Mouse (Mus musculus) stomach, embryonic 16.5 days (tissue): ENCODE measurements around the gene Tada2b. TPM values are rescaled to one million over a fixed set of nuclear protein-coding genes. Genes with fewer than 3 reads are reported as not detected.

Experiments used
- ATAC-seq: fragments of 200-750 bp; cut with Nextera tagmentation; 2 replicates; pipeline ENCODE4 v1.8.0; 2017; ENCODE audit warnings: moderate number of reproducible peaks, moderate TSS enrichment; ENCODE audit not compliant: insufficient read depth, low FRiP score
- H3K27ac ChIP-seq: fragments of 300-500 bp; sonication (generic); 2 replicates; pipeline ENCODE4 v1.5.1; 2014; ENCODE audit warnings: low read length
- H3K27me3 ChIP-seq: fragments of 300-500 bp; sonication (generic); 2 replicates; pipeline ENCODE4 v1.6.1; 2014; ENCODE audit warnings: low read length, control low read depth, mixed read lengths; ENCODE audit not compliant: control insufficient read depth, insufficient read depth
- H3K36me3 ChIP-seq: fragments of 300-500 bp; sonication (generic); 2 replicates; pipeline ENCODE4 v1.6.1; 2014; ENCODE audit warnings: low read length; ENCODE audit not compliant: control insufficient read depth, insufficient read depth
- H3K4me1 ChIP-seq: fragments of 300-500 bp; sonication (generic); 2 replicates; pipeline ENCODE4 v1.6.1; 2014; ENCODE audit warnings: low read length, control low read depth, mixed read lengths; ENCODE audit not compliant: control insufficient read depth, insufficient read depth
- H3K4me2 ChIP-seq: fragments of 300-500 bp; sonication (generic); 2 replicates; pipeline ENCODE4 v1.6.1; 2014; ENCODE audit warnings: low read depth, low read length, mixed read lengths
- H3K4me3 ChIP-seq: fragments of 300-500 bp; sonication (generic); replicated peaks from 2 replicates; pipeline ENCODE4 v1.5.1; 2014; ENCODE audit warnings: mild to moderate bottlenecking, low read length
- H3K9ac ChIP-seq: fragments of 300-500 bp; sonication (generic); 2 replicates; pipeline ENCODE4 v1.6.1; 2014; ENCODE audit warnings: low read length
- H3K9me3 ChIP-seq: fragments of 300-500 bp; sonication (generic); replicated peaks from 2 replicates; pipeline ENCODE4 v1.6.1; 2016; ENCODE audit warnings: low read length, control low read depth; ENCODE audit not compliant: control insufficient read depth
- WGBS: fragments of 180-500 bp; shearing (Covaris S2); extraction: QIAGEN DNeasy Blood & Tissue Kit; methylation state at CpG from one replicate; pipeline ENCODE4 v1.1.7; 2014; 5-methylcytosine and 5-hydroxymethylcytosine counted together
- polyA plus RNA-seq: library from polyadenylated mRNA; unstranded; fragments of >200 nt; fragmentation: Nextera tagmentation; extraction: Ambion mirVana; gene quantifications from 2 replicates; pipeline ENCODE4 v1.2.1, GENCODE M21; 2015

Tada2b gene
- polyA plus RNA-seq, 1 experiment from 2014 or later, result 2.0 TPM

GRCm38 (mm10) chr5:36485306-36485705, 1.2 kb upstream of the Tada2b start:
- Histone ChIP-seq H3K4me1 (peaks cover 23% of the 10 kb centered on the region), H3K4me3 (peak overlapping the region; percentile 49), H3K27ac (no peak overlapping the region), H3K9ac (0 out of 2 replicates have a peak overlapping the region, but pooled peaks have one; percentile 55), H3K36me3 (peaks cover 2% of the 10 kb centered on the region; the same call in 1 of the 2 replicates), H3K4me2 (peak overlapping the region; percentile 75), H3K27me3 (peaks cover 15% of the 10 kb centered on the region), H3K9me3 (no peaks in the 10 kb centered on the region)
- WGBS, result 29% methylated on average over 19 of the region's 19 CpGs
- no peak for ATAC-seq

GRCm38 (mm10) chr5:36483203-36484101, 633 bp downstream of the Tada2b start:
- H3K27ac ChIP-seq, result peak overlapping the region; percentile 52
- WGBS, result 1% methylated on average over 58 of the region's 58 CpGs
- H3K4me1 ChIP-seq, result peaks cover 28% of the 10 kb centered on the region
- peaks cover 15% of the 10 kb centered on the region for H3K27me3 ChIP-seq
- no peaks in the 10 kb centered on the region for H3K9me3 ChIP-seq
- no peak for ATAC-seq
- H3K4me2 ChIP-seq, result peak overlapping the region; percentile 65
- peak overlapping the region; percentile 90 for H3K9ac ChIP-seq
- H3K36me3 ChIP-seq, result no peaks in the 10 kb centered on the region
- peak overlapping the region; percentile 85 for H3K4me3 ChIP-seq

GRCm38 (mm10) chr5:36481114-36481513, 3.0 kb downstream of the Tada2b start:
- peaks cover 10% of the 10 kb centered on the region for H3K27me3 ChIP-seq
- no peak overlapping the region for H3K27ac ChIP-seq
- WGBS, result 52% methylated on average over 1 of the region's 1 CpGs
- peaks cover 28% of the 10 kb centered on the region for H3K4me1 ChIP-seq
- no peaks in the 10 kb centered on the region for H3K36me3 ChIP-seq
- H3K9ac ChIP-seq, result no peak overlapping the region
- no peaks in the 10 kb centered on the region for H3K9me3 ChIP-seq
- H3K4me3 ChIP-seq, result no peak overlapping the region
- no peak overlapping the region for H3K4me2 ChIP-seq
- ATAC-seq, result no peak

- ATAC-seq, result no peak
- WGBS, result 91% methylated on average over 4 of the region's 4 CpGs
Observed at GRCm38 (mm10) chr5:36480398-36480797, 3.7 kb downstream of the Tada2b start.

GRCm38 (mm10) chr5:36479735-36480134, 4.3 kb downstream of the Tada2b start:
- no peak overlapping the region for H3K4me3 ChIP-seq
- no peaks in the 10 kb centered on the region for H3K36me3 ChIP-seq
- H3K9me3 ChIP-seq, result no peaks in the 10 kb centered on the region
- WGBS, result 65% methylated on average over 2 of the region's 2 CpGs
- no peak for ATAC-seq
- no peak overlapping the region for H3K9ac ChIP-seq
- H3K4me2 ChIP-seq, result no peak overlapping the region
- peaks cover 23% of the 10 kb centered on the region for H3K4me1 ChIP-seq
- no peak overlapping the region for H3K27ac ChIP-seq
- no peaks in the 10 kb centered on the region for H3K27me3 ChIP-seq

More at GRCm38 (mm10) chr5:36480398-36480797, 3.7 kb downstream of the Tada2b start:
- H3K4me1 ChIP-seq, result peaks cover 28% of the 10 kb centered on the region
- no peaks in the 10 kb centered on the region for H3K9me3 ChIP-seq
- H3K27ac ChIP-seq, result no peak overlapping the region
- no peaks in the 10 kb centered on the region for H3K36me3 ChIP-seq
- no peak overlapping the region for H3K4me2 ChIP-seq
- peaks cover 4% of the 10 kb centered on the region for H3K27me3 ChIP-seq
- no peak overlapping the region for H3K4me3 ChIP-seq
- H3K9ac ChIP-seq, result no peak overlapping the region

- H3K4me1 ChIP-seq, result peaks cover 23% of the 10 kb centered on the region
- no peaks in the 10 kb centered on the region; the same call in 1 of the 2 replicates for H3K36me3 ChIP-seq
- H3K9me3 ChIP-seq, result no peaks in the 10 kb centered on the region
- 85% methylated on average over 6 of the region's 6 CpGs for WGBS
- no peak overlapping the region for H3K4me2 ChIP-seq
- no peak overlapping the region for H3K4me3 ChIP-seq
- no peak overlapping the region for H3K27ac ChIP-seq
- no peaks in the 10 kb centered on the region for H3K27me3 ChIP-seq
- no peak for ATAC-seq
- H3K9ac ChIP-seq, result no peak overlapping the region
Observed at GRCm38 (mm10) chr5:36478540-36479420, 5.3 kb downstream of the Tada2b start.

- no peak overlapping the region for H3K27ac ChIP-seq
- no peak for ATAC-seq
- no peak overlapping the region for H3K9ac ChIP-seq
- H3K4me1 ChIP-seq, result peaks cover 15% of the 10 kb centered on the region
- H3K4me2 ChIP-seq, result no peak overlapping the region
- H3K27me3 ChIP-seq, result no peaks in the 10 kb centered on the region
- H3K36me3 ChIP-seq, result no peaks in the 10 kb centered on the region; the same call in 1 of the 2 replicates
- H3K9me3 ChIP-seq, result no peaks in the 10 kb centered on the region
- WGBS, result 80% methylated on average over 3 of the region's 3 CpGs
- no peak overlapping the region for H3K4me3 ChIP-seq
Observed at GRCm38 (mm10) chr5:36477486-36477885, 6.6 kb downstream of the Tada2b start.

- Histone ChIP-seq H3K27me3 (no peaks in the 10 kb centered on the region), H3K4me3 (no peak overlapping the region), H3K9me3 (no peaks in the 10 kb centered on the region), H3K4me2 (no peak overlapping the region), H3K9ac (no peak overlapping the region), H3K4me1 (no peaks in the 10 kb centered on the region), H3K36me3 (peaks cover 18% of the 10 kb centered on the region), H3K27ac (no peak overlapping the region)
- ATAC-seq, result 0 out of 2 replicates have a peak, but pooled peaks have one; percentile 21
- 82% methylated on average over 5 of the region's 5 CpGs for WGBS
Observed at GRCm38 (mm10) chr5:36474283-36474682, 9.8 kb downstream of the Tada2b start.
